Mouse (Mus musculus) neural tube, postnatal 0 days (tissue): ENCODE results near the gene Vamp1. TPM values are rescaled to one million over a fixed set of nuclear protein-coding genes. Genes with fewer than 3 reads are reported as not detected.

Experiments
- microRNA-seq: library from miRNA; unstranded; fragments of <30 nt; microRNA quantifications from one replicate; pipeline ENCODE4, GENCODE M21; 2016
- polyA plus RNA-seq: library from polyadenylated mRNA; unstranded; fragments of >200 nt; fragmentation: Nextera tagmentation; extraction: Ambion mirVana; gene quantifications from 2 replicates; pipeline ENCODE4 v1.2.1, GENCODE M21; 2015

Vamp1 gene
- 148 and 157 TPM in 2 replicates for polyA plus RNA-seq

DNA sequence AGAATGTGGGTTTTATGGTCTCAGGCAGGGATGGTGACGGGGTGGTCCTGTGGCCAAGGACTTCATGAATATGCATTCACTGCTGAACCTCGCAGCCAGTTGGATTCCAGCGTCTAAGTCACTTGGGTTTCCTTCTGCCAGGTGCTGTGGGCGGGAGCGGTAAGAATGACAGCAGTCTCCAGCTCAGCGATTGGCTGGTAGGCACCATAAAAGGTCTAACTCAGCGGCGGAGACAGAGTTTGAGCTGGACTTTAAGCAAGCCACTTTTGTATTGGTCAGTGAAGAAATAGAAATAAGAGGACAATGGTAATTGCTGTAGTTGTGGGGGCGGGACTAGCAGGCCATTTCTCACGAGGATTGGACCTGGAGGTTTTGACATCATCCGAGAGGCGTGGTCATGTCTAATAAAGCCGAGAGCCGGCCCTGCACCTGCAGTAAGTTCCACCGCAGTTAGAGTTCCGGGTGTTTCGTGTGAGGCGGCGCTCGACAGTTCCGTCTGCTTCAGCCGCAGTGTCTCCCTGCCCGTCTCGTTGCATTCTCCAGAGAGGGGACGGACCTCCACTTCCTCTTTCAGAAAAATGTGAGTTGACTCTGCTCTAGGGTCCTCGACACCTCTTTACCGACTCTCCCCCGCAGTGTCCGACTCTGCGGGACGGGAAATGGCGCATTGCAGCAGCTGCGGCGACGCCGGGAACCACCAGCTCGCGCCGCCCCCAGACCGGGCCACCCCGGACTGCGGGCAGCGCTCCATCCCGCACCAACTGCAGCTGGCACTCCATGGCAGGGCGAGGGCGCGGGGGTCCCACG lies at the start of gene Vamp1:
Vamp1 (plus strand) TSS at position 404 of the 807 bp plus-strand sequence.

DNA sequence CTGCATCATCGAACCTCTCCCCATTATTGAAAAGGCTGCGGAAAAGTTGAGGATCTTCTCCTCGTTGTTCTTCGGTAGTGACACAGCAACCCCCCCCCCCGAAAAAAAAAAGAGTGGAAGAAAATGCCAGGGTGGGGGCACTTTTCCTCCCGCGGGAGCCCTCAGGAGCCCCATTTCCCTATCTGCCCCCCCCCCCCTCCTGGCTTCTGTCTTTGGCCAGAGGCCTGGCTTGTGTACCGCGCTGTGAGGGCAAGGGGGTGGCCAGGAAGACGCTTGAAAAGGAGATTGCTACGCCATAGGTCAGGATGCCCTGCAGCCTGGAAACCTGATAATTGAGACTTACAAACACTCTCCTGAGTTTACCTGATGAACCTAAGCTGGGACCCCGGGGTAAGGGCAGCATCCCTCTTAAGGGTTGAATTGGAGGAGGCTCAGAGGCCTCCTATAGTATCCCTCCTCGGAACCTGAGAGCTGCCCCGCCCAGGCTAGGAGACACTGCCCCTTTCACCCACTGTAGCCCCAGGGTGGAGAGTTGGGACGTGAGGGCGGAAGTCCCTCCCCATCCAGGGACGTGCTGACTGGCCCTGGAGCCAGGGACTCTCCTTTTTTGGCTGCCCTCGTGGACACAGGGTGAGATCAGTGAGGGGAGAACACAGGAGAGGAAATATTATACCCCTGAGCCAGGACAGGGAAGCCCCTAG lies 49.1 kb upstream of the Vamp1 start, which contains the start of gene Gapdh:
Gapdh (minus strand) TSS at position 417 of the 701 bp plus-strand sequence.

DNA sequence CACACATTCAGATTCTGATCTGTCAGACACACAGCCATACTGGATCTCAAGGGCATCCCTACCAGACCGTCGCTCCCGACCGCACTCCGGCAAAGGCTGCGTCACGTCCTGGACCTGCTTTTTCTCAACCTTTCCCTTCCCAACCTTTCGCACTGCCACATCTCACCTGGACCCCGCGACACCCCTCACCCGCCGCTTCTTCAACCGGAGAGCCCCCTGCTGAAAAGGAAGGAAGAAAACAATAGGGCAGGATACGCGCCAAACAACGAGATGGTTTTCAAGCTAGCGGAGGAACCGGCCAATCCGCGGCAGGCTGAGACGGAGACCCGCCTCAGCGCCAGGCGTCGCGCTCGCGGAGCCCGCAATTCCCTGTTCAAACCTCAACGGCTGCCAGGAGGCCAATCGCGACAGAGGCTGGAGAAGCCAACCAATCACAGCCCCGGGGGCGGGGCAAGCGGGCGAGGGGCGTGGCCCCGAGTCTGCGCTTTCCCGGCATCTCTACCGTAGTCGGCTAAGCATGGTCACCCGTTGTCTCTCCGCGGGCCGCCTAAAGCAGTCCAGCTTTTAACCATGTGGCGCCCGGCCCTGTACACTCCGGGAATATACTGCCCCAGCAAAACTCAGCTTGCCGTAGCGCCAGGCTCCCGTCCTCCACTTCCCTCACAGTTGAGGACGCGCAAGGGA lies 23.9 kb upstream of the Vamp1 start, which contains the start of the genes Ncapd2 and Mrpl51:
Ncapd2 (minus strand) TSS at position 370 of the 684 bp plus-strand sequence.
Mrpl51 (plus strand) TSS at position 470 of the 684 bp plus-strand sequence.

DNA sequence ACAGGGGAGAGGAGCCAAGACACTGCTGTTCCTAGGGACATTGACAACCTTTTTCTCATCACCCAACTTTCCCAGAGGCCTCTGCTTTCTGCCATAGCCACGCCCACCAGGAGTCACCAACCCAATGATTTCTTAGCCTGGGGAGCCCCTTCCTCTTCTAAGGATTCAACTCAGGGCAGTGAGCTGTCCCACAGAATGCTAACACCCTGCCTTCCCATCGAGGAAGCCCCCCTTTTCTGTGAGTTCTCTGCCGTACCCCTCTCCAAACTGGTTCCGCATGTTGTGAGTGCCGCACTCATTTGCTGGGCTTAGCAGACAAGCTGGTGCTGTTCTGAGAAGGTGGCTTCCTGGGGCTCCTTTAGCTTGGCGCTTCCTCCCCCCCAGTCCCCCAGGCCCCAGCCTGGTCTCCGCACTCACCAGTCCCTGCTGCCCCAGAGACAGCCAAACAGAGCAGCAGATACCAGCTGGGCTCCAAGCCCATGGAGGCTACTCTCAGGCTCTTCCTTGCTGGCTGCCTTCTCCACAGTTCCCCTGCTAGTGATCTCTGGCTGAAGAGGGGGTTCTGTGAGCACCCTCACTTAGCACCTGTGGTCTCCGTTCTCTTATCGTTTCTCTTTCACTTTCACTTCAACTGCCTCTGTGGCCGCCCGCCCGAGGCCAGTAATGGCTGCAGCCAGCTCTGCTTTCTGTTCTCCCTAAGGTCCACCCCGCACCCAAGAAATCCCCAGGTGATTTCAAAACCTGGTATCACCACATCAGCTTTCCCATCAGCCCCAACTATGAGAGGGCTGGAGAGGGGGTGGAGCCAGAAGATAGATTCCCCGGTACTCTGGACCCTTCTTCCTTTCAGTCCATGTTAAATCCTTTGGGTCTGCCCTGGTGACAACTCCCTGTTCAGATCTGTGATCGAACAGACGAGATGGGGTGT lies 16.0 kb downstream of the Vamp1 start, which contains the start of gene Tapbpl:
Tapbpl (minus strand) TSS at position 744 of the 928 bp plus-strand sequence.

DNA sequence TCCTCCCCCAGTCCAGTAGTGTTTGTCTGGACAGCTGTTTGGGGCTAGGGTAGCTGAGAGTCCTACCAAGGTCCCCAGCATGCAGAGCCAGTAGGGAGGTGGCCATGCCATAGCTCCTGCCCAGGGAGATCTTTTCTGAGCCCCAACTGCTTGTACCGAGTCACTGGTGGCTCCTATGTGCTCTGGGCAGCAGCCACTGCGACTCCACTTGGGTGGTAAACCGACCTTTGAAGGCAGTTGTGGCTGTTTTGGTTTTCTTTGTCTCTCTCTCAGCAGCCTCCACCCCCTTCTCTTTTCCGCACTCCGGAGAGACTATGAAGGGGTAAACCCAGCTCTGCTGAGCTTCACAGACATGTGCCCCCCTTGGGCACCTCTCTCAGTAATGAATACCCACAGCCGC lies 21.4 kb downstream of the Vamp1 start, which contains the start of gene Cd27:
Cd27 (minus strand) TSS at position 229 of the 400 bp plus-strand sequence.

DNA sequence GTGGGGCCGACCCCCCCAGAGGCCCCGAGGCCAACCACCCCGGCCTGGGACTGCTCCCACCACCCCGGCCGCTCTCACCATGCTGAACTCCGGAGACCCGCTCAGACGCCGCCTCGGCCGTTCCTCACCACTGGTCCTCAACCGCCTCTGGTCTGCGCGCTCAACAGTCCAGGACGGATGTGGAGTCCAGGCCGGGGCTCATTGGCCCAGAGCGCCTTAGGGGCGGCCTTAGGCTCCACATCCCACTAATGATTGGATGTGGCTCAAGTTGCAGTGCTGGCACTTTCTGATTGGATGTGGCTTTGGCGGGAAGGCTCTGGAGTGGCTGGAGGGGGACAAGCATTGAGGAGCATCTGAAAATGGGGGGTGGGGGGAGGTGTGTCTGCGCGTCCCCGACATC lies 70.5 kb downstream of the Vamp1 start, which contains the start of gene Tuba3a:
Tuba3a (minus strand) TSS at position 153 of the 400 bp plus-strand sequence.

Small RNA genes lying within 50 kb of the gene (microRNA-seq; reads per million reads assigned to microRNA genes)
- gene Mir3098: not detected
- gene Mir8113: not detected

Other genes with a start within 250 kb of the Vamp1 start
- gene Pianp, start 218.9 kb upstream of the Vamp1 start, polyA plus RNA-seq: 80.9 and 95.2 TPM in 2 replicates
- gene Zfp384, start 206.4 kb upstream of the Vamp1 start, polyA plus RNA-seq: 13.6 and 13.7 TPM in 2 replicates
- 91.2 and 93.6 TPM in 2 replicates for gene Ing4, start 175.8 kb upstream of the Vamp1 start, polyA plus RNA-seq
- gene Acrbp, start 165.9 kb upstream of the Vamp1 start, polyA plus RNA-seq: 18.7 and 19.3 TPM in 2 replicates
- gene Lpar5, start 147.6 kb upstream of the Vamp1 start, polyA plus RNA-seq: 0.71 and 0.94 TPM in 2 replicates
- gene Chd4, start 119.6 kb upstream of the Vamp1 start, polyA plus RNA-seq: 90.4 and 92.6 TPM in 2 replicates
- 37.5 and 39.7 TPM in 2 replicates for gene Nop2, start 83.6 kb upstream of the Vamp1 start, polyA plus RNA-seq
- gene Iffo1, start 70.3 kb upstream of the Vamp1 start, polyA plus RNA-seq: 24.5 and 27.5 TPM in 2 replicates
- gene Gapdh, start 49.1 kb upstream of the Vamp1 start, polyA plus RNA-seq: 1,880 and 2,030 TPM in 2 replicates
- 17.6 and 23.0 TPM in 2 replicates for gene Ncapd2, start 23.9 kb upstream of the Vamp1 start, polyA plus RNA-seq
- gene Mrpl51, start 23.8 kb upstream of the Vamp1 start, polyA plus RNA-seq: 166 and 188 TPM in 2 replicates
- 7.7 and 9.3 TPM in 2 replicates for gene Tapbpl, start 16.3 kb downstream of the Vamp1 start, polyA plus RNA-seq
- 2.5 TPM in 2 replicates for gene Cd27, start 21.5 kb downstream of the Vamp1 start, polyA plus RNA-seq
- not detected in 2 replicates for gene Tuba3a, start 70.5 kb downstream of the Vamp1 start, polyA plus RNA-seq
- 17.2 and 19.2 TPM in 2 replicates for gene Ltbr, start 98.3 kb downstream of the Vamp1 start, polyA plus RNA-seq
- gene Scnn1a, start 105.1 kb downstream of the Vamp1 start, polyA plus RNA-seq: 1.2 and 1.6 TPM in 2 replicates
- 16.0 and 20.3 TPM in 2 replicates for gene Tnfrsf1a, start 133.8 kb downstream of the Vamp1 start, polyA plus RNA-seq
- 0.18 and 0.23 TPM in 2 replicates for gene Plekhg6, start 165.2 kb downstream of the Vamp1 start, polyA plus RNA-seq